Mouse (Mus musculus): ENCODE results near the gene Med12l.
A peak's percentile ranks its signal among the peaks of the same experiment; 100 is the strongest.

Gene Med12l

DNA sequence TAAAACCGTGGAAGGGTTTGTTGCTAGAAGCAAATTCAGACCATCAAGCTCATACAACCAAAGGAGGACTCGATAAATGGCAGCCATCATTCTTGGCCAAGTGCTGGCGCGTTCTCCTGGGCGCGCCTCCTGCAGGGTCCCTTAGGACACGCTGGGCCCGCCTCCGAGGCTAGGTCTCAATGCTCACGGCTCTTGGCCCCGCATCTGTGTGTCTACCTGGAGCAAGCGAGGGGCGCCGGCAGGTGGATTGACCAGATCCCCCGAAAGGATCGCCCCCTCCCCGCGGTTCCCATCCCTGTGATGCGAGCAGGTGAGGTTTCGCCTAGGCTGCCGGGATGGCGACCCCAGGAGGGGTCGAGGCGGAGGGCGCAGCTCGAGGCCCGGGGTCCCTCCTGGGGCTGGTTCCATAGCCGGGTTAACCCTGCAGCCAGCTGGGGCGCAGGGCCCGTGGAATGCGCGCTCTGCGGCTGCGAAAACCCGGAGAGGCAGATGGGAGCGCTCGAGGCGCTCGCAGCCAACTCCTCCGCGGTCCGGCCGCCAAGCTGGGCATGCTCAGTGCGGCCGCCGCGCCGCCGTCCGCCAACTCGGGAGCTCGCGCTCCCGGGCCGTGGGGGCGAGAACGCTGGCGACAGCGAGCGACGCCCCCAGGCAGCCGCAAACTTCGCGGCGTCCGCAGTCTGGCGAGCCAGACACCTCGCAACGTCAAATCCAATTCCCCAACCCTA lies at the start of gene Med12l:
Gene Med12l (plus strand): TSS at position 555 of the 725 bp plus-strand sequence.
- peak; percentile 86 for DNase-seq (ENCODE audit: low read depth, low spot score)

DNA sequence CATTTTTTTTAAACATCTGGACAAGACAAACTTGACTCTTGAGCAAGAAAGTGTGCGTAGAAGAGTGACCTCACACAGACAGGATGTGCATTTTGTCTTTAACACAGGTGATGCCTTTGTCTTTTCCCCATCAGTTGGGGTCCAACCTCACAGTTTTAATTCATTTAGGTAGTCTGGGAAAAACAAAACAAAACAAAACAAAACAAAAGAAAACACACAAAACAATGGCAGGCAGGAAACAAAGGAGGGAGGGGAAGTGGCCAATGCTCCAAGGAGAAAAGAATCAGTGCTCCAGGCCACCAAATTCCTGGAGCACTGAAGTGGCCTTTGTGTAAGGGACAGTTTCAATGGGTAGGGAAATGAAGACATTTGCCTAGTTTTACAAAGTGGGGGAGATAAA lies 44.5 kb upstream of the Med12l start:
- DNase-seq (ENCODE audit: low read depth, low spot score), result no peak

DNA sequence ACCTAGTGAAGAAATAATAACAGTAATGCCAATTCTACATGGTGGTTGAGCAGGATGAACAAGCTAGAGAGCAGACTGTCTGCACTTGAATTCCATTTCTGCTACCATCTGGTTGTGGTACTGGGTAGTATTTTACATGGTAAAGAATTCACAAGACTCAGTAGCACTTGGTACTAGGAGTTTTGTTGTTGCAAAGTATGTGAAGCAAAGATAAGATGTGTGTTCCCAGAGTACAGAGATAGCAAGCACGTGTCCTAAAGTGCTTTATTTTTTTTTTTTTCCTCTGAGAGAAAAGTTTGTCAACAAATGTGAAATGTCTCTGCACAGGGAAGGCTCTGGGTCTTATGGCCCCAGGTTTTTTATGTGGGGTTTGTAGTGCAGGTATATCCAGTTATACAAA lies 28.2 kb upstream of the Med12l start:
- DNase-seq (ENCODE audit: low read depth, low spot score), result no peak

DNA sequence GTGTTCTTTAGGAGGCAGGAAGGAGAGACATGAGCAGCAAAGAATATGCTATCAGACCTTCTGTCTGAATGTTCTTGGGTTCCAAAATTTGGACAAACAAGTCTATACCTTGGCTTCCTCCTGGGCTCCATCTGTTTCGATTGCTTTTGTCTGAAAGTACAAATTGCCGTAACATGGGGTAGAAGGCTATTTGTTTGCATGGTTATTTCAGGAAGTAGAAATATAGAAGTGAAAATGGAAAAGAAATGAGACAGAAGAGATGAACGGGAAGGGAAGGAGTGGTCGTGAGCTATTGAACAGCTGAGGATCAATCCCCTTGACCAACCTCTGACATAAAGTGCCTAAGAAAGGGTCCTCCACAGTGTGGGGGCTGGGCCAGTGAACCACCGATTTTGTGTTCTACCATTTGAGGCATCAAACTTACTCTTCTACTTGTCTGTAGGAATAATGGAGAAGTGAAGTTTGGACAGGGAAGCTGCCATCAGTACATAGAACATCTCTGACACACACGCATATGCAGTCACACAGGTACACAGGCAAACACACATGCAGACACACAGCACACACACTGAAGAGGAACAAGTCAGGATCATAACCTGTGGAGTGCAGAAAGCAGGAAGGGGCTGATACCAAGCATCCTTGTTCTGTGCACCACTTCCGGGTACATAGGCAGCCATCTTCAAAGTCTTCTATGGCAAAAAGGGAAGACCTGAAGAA lies 27.6 kb upstream of the Med12l start:
- DNase-seq (ENCODE audit: low read depth, low spot score), result no peak

DNA sequence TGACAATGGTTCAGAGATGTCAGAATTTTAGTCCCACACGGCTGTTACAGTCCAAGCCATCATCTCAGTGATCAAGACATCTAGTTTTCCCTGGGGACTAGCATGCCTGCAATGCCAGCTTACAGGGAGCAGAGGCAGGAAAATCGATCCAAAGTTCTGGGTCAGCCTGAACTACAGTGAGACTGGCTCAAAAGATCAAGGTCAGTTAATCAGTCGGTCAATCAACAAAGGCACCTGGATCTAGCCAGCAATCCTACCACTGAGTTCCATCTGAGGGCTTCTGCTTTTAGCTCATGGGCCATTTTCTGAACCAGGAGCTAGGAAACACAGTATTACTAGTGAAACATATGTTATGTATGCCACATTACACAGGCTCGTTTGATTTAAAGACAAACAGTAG lies 25.0 kb upstream of the Med12l start:
- DNase-seq (ENCODE audit: low read depth, low spot score), result no peak

DNA sequence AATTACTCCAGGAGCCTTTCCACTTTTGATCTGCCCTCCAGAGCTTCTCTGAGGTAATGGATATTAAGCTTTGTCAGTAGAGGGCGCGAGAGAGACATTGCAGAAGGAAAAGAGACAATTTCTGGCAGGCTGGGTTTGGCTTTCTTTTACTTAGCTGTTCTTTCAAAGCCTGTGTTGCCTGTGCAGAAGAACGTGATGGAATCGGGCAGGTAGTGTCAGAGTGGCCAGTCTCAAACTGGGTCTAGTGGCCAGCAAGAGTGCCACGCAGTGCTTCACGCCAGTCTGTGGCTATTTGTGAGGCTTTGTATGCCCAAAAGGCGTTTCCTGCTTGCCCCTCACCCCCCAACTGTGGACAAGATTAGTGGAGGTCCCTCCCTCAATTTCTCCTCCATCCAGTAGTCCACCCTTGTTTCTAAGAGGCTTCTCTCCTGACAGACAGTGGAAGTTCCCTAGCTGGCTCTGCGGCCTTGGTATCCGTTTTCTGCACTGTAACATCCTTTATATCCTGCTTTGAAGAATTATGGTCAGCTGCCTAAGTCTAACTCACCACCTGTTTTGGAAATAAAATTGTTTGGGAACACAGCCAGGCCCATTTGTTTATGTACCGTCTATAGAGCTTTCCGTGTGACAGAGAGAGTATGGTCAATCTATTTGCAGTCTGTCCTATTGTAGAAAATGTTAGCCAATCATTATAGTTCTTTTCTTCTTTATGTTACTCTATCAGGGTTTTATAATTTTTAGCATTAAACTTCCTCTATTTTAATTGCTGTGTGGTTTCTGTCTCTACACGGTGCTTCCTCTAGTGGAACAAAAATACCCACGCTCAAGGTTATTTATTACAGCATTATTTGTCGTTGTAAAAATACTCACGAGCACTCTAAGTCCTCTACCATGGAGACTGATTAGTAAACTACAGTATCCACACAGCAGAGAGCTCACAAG lies 22.5 kb upstream of the Med12l start:
- peak; percentile 83 for DNase-seq (ENCODE audit: low read depth, low spot score)

DNA sequence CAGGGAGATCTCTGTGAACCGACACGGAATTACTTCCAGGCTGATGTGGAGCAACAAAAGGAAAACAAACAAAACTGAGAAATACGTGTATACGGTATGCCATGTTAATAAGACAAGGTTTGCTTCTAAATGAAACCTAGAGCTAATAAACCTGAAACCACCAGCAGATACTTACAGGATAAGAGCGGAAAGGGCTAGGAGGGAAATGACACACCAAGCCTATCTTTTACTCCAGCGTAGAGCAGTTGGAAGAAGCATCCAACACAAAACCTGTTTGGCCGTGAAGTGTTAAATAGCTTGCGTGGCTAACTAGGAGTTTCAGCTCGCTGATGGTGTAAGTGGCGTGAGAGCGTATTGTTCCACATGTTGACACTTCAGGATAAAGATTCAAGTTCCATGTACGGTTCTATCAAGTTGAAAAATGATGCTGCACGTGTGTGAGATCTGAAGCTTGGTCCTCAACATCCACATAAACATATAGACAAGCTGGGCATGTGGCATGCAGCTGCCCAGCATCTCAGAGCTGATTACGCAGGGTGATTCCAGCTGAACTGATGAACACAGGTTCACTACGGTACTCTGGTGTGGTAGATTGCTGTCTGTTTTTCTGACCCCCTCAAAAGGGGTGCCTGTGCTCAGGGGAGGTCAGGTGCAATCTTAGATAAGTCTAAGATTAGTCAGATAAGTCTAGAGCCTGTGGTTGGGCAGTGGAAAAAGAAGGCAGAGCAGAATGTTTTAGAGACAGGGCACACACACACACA lies 21.6 kb upstream of the Med12l start:
- no peak for DNase-seq (ENCODE audit: low read depth, low spot score)

DNA sequence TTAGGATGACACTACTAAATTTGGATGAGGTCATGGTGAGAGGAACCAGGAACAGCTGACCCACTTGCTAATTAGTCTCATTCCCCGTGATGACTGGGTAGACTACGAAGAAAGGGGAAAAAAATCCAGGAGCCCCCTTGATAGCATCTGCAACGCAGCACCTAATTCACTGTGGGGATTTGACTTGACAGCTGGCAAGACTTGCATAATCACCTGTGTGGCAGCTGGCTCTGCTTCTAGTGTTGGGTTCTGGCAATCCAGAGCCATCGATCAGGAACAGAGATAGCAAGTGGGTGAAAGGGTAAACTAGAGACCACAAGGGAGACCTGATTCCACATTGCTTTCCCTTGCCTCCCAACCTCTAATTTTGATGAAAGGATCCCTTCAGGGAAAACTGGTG lies 19.8 kb upstream of the Med12l start:
- no peak for DNase-seq (ENCODE audit: low read depth, low spot score)

DNA sequence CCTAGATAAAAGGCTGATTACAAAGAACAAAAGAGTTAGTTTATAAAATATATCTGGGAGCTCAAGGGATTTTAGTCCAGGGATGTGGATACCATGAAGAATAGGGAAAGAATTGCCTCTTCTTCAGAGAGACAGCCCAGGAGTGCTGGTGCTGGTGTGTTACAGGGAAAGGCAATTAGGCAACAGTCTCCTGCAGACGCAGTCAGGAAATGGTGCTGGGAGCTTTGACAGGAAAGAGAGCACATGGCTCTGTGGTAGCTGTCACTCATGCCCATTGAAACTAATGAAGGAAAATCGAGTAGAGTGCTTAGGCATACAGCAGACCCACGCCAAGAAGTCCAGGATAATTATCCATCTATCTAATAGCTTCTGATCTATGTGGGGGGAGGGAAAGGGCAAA lies 16.3 kb upstream of the Med12l start:
- DNase-seq (ENCODE audit: low read depth, low spot score), result no peak

DNA sequence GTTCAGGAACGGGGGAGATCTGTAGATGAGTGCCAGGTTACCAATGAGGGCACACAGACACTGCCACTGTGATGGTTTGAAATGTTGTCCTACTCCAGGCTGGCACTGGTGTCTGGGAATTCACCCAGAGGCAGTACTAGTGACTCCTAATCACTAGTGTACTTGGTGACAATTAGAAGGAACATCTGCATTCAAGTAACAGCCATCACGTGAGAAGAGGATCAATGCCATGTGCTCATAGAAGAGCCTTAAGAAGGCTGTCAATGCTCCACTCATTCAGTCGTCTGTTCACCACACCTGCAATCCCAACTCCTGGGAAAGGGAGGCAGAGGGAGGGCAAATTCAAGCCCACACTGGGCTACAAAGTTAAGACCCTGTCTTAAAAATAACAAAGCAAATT lies 15.1 kb upstream of the Med12l start:
- no peak for DNase-seq (ENCODE audit: low read depth, low spot score)

DNA sequence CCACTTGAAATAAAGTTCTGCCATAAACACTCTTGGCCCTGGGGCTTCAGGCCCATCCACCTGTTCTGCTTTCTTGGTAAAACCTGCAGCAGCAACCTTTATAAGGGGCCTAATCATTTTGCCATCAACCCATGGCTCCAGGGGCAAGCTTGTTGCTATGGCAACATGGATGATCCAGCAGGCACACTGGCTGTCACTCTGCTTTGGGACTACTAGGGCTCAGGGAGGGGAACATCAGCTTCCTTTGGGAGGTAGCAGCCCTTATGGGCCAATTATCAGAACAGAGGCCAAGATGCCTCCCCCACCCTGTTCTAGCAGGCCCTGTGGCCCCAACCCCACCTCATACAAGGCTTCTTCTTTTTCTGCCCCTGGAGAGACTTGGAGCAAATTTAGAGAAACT lies 13.5 kb upstream of the Med12l start:
- DNase-seq (ENCODE audit: low read depth, low spot score), result no peak

DNA sequence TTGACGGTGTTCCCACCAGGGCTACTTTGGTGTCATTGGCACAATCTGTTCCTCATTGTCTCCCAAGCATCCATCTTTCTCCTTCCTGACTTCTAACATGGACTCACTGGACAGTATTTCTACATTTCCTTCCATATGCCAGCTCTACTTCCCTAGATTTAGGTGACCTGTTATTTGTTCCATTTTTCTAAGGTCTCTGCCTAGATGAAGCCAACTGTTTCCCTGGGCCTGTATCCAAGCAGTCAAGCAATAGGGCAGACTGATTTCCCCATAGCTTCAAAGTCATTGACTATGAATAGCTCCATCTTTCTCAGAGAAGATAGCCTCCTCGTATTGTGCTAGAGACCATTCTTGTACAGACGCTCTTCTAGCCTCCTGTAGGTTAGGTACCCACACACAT lies 12.0 kb upstream of the Med12l start:
- DNase-seq (ENCODE audit: low read depth, low spot score), result no peak

DNA sequence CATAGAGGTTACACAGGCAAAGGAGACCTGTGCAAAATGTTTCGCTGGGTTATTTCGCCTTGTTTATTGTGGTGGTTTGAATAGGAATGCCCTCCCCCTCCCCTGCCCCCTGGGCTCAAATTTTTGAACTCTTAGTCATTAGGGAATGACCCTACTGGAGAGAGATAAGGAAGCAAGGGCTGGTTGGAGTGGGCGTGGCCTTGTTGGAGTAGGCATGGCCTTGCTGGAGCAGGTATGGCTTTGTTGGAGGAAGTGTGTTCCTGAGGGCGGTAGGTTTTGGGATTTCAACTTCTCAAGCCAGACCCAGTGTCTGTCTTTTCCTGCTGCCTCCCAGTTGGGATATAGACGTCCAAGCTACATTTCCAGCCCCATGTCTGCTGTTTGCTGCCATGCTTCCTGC lies 1.9 kb upstream of the Med12l start:
- DNase-seq (ENCODE audit: low read depth, low spot score), result no peak

DNA sequence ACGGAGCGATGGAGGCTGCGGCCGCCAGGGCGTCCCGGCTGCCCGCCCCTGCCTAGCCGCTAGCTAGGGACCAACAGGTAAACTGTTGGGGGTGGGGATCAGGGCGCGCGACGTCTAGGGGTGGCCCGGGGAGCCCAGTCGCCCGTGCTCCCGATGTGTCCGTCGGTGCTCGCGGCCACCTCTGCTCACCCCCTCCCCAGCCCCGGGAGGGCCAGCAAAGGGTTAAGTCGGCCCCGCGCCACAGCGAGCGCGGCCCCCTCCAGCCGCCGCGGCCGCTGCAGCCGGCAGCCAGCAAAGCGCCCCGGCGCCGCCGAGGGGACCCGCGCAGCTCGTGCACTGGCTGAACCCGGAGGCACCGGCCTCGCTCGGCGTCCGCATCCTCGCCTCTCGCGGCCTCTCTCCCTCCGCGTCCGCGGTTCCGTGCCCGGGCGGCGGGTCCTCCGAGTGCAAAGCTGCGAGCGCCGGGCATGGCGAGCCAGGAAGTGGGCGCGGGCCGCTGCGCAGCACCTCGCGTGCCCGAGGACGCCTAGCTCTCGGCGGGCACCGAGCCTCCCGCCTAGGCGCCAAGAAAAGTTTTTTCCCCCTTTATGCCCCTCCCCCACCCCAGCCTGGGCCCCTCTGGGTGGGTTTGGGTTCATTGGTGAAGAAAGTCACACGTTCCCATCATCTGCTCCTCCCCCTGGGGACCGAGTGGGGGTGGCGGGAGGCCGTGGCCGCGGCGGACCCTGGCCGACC lies 538 bp downstream of the Med12l start:
- peak; percentile 67 for DNase-seq (ENCODE audit: low read depth, low spot score)

DNA sequence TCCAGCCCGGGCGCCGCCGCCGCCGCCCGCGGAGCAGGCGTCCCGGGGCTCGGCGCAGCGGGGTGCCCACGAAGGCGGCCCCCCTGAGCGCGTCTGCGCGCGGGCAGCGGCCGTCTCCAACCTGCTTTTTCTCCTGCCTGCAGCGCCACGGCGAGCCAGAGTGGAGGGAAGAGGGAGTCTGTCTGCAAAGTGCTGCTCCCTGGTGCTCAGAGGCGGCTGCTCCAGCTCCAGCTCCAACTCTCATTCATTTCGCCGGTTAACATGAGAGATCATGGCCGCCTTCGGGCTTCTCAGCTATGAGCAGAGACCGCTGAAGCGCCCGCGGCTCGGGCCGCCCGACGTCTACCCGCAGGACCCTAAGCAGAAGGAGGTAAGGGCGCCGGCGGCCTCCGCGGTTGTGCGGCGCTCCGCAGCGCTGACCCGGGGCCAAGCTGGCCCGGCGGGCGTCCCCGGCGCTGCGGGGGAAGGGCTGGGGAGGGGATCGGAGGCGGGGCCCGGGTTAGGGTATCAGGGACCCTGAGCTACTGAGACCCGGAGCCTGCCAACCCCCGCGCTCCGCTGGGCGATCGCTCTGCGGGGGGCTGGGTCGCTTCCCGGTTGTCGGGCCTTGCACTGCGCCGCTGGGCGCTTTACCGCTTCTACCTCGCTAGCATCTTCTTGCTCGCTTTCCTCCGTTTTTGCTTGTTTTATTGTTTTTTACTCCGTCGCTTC lies 1.3 kb downstream of the Med12l start:
- peak; percentile 84 for DNase-seq (ENCODE audit: low read depth, low spot score)

DNA sequence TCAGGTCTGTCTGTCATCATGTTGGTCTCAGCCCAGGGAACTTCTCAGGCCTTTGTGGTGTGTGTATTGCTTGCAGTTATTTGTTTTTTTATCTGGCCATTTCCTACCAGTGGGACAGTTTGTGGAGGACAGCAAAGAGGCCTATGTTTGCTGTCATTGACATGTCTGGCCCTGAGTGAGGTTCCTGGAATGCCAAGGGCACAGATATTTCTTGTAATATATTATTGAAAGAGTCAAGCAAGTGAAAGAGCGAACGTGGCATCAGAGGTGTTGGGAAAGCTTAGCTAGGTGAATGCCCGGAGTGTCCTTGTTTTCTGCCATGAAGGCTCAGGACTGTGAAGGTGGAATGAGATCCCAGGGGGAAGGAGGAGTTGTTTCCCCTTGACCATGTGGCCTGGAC lies 4.7 kb downstream of the Med12l start:
- DNase-seq (ENCODE audit: low read depth, low spot score), result no peak

DNA sequence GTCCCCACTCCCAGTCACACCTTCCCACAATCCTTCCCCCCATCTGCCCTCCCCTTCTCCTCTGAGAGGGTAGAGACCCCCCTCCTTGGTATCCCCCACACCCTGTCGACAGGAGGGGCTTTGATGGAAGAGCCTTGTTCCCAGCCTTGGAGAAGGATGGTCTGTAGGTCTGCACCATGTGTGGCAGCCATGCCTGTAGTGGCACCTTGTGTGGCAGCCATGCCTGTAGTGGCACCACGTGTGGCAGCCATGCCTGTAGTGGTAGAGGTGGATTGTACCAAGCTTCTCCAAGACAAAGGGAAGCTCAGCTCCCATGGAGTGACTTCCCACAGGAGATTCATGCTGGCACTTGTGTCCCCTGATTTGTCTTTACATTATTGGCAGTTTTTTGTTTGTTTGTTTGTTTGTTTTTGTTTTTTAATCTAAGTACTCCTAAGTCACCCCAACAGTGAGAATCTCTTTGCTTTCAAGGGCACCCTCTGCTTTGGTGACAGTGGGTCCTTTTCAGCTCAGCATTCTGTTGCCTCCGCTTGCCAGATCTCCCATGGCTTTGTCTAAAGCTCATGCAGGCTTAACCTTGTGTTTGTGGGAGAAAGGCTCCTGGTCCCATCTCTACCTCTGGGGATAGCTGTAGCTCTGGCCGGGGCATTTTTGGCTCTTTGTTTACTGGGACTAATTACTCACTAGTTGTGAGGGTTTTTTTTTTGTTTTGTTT lies 10.2 kb downstream of the Med12l start:
- no peak for DNase-seq (ENCODE audit: low read depth, low spot score)

DNA sequence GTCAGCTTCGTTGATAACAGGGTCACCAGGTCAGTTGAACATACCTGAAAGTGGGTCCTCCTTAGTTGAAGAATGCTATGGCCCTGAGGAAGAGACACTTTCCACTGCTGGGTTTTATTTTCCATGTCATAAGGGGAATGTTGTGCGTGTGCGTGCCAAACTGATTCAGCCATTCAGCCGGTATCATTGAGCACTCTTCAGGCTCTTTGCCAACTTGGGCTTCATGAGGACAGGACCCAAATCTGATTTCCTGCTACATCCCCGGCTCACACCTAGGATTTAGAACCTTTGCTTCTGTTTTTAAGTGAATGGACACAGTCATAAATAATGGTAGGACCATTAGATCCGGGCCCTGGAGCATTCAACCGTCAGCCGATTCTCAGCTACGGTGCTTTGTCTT lies 10.9 kb downstream of the Med12l start:
- DNase-seq (ENCODE audit: low read depth, low spot score), result no peak

DNA sequence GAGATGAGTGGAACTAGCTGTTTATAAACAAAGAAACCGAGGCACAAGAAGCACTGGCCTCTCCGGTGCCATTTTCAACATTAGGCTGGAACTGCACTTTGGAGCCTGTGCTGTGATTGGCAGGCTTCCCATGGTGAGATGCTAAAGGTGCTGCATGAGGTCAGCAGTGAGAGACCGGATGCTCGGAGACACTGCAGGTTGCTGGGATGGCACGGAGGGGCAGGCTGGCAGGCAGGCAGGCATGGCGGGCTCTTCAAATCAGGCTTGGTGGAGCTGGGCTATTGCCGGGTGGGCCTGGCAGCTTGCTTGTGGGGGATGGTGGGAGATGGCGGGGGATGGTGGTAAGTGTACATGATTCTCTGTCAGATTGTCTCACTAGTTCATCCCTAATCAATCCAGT lies 15.6 kb downstream of the Med12l start:
- no peak for DNase-seq (ENCODE audit: low read depth, low spot score)

DNA sequence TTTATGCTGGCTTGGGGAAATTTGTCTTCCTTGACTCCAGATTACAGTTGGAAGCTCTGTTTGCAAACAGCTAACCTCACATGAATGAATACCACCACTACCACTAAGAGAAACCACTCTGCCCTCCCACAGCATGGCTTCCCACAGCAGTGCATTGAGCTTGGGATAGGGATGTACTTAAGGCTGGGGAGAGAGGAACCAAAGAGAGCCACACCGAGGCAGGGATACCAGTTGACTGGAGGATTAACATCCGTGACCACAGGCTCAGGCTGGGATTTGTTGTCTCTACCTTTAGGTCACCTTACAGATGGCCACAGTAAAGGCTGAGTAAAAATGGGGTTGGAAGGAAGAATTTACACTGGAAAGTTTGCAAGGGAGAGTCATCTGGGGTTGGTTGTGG lies 16.6 kb downstream of the Med12l start:
- DNase-seq (ENCODE audit: low read depth, low spot score), result no peak

Measured in mesoderm, embryonic 11.5 days (tissue).